Mouse (Mus musculus) MEL (cell line): ENCODE measurements around the gene Angptl2.

Source experiments
- CHD1 ChIP-seq: IDR thresholded peaks from 2 replicates; pipeline ENCODE4 v1.6.1; 2012; ENCODE audit warnings: low read depth, mild to moderate bottlenecking, inconsistent platforms, low read length, improper control_type of control experiment
- CTCF ChIP-seq, 3 experiments: IDR thresholded peaks in 2 of 3; conservative IDR thresholded peaks in 1 of 3; 2 replicates each; pipeline ENCODE4 v1.5.1; 2011 to 2012; ENCODE audit warnings: low read length in 3 of 3, low read depth in 2 of 3, mild to moderate bottlenecking in 2 of 3, improper control_type of control experiment in 1 of 3, inconsistent platforms in 1 of 3, mixed read lengths in 1 of 3, moderate library complexity in 1 of 3; ENCODE audit not compliant: control insufficient read depth in 1 of 3, insufficient read depth in 1 of 3, poor library complexity in 1 of 3, severe bottlenecking in 1 of 3
- EP300 ChIP-seq, 2 experiments: IDR thresholded peaks; 2 replicates each; pipeline ENCODE4 v1.6.1; 2011; ENCODE audit warnings: improper control_type of control experiment in 2 of 2, low read length in 2 of 2, low read depth in 1 of 2, mild to moderate bottlenecking in 1 of 2
- GABPA ChIP-seq: IDR thresholded peaks from 2 replicates; pipeline ENCODE4 v1.6.1; 2012; ENCODE audit warnings: low read depth, mild to moderate bottlenecking, inconsistent platforms, low read length, improper control_type of control experiment, moderate library complexity
- GATA1 ChIP-seq: IDR thresholded peaks from 2 replicates; pipeline ENCODE4 v1.6.1; 2011; ENCODE audit warnings: low read depth, low read length, improper control_type of control experiment
- MEF2A ChIP-seq: IDR thresholded peaks from 2 replicates; pipeline ENCODE4 v1.6.1; 2014; ENCODE audit warnings: low read depth, mild to moderate bottlenecking, inconsistent platforms, low read length, improper control_type of control experiment; ENCODE audit not compliant: poor library complexity, insufficient replicate concordance, severe bottlenecking; ENCODE audit errors: extremely low read depth
- POLR2A ChIP-seq, 2 experiments: IDR thresholded peaks; 2 replicates each; pipeline ENCODE4 v1.6.1; 2011 to 2012; ENCODE audit warnings: low read length in 2 of 2, mild to moderate bottlenecking in 2 of 2, control low read depth in 1 of 2, improper control_type of control experiment in 1 of 2, low read depth in 1 of 2, moderate library complexity in 1 of 2; ENCODE audit not compliant: control insufficient read depth in 1 of 2, insufficient read depth in 1 of 2, poor library complexity in 1 of 2
- USF2 ChIP-seq, 2 experiments: IDR thresholded peaks; 2 replicates each; pipeline ENCODE4 v1.6.1; 2011 to 2012; ENCODE audit warnings: improper control_type of control experiment in 2 of 2, low read length in 2 of 2, borderline replicate concordance in 1 of 2, inconsistent platforms in 1 of 2, low read depth in 1 of 2, mild to moderate bottlenecking in 1 of 2; ENCODE audit not compliant: insufficient read depth in 1 of 2

DNA sequence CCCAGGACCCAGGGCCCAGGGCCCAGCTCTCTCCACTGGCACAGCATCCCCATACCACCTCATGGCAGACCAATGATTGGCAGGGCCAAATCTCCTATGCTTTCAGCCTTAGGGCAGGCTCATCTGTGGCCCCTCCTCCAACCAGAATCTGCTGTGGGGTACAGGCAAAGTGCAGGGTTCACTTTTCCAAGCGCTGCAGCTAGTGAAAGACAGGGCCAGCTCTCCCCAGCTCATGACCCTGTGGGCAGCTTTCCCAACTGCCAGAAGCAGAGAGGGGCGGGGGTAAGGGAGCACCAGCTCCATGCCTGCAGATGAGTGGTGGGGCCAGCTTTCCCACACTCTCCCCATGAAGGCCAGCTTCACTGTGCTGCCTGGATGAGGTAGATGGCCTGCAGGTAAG is 5.0 kb upstream of the Angptl2 start:
- TF ChIP-seq POLR2A (IDR thresholded peaks at IDR 0.05; ENCODE audit: control insufficient read depth in 1 of 2, insufficient read depth in 1 of 2, low read depth in 1 of 2, low read length in 2 of 2, poor library complexity in 1 of 2) (no peak), GATA1 (no peak), CTCF (IDR thresholded peaks at IDR 0.05 in 2 of 3, conservative IDR thresholded peaks at IDR 0.05 in 1 of 3; ENCODE audit: control insufficient read depth in 1 of 3, insufficient read depth in 1 of 3, low read depth in 2 of 3, low read length in 3 of 3, poor library complexity in 1 of 3, severe bottlenecking in 1 of 3) (no peak), EP300 (IDR thresholded peaks at IDR 0.05; ENCODE audit: low read depth in 1 of 2, low read length in 2 of 2) (no peak), MEF2A (no peak), USF2 (IDR thresholded peaks at IDR 0.05; ENCODE audit: borderline replicate concordance in 1 of 2, insufficient read depth in 1 of 2, low read depth in 1 of 2, low read length in 2 of 2) (no peak), GABPA (no peak), CHD1 (no peak)
